Mouse (Mus musculus) liver, adult 2 months (tissue): ENCODE measurements around the gene Rad54l. TPM values are rescaled to one million over a fixed set of nuclear protein-coding genes. Genes with fewer than 3 reads are reported as not detected.

Experiments used
- DNase-seq: peaks from one replicate; pipeline ENCODE4 v3.0.0-alpha.2; 2011; ENCODE audit warnings: low read depth, low spot score; ENCODE audit errors: extremely low read depth
- H3K27ac ChIP-seq: fragments of 200-500 bp; replicated peaks from 2 replicates; pipeline ENCODE4 v1.5.1; 2012; ENCODE audit warnings: low read depth, mild to moderate bottlenecking, control low read depth, inconsistent platforms, low read length; ENCODE audit not compliant: insufficient read depth
- H3K27me3 ChIP-seq: fragments of 200-500 bp; 2 replicates; pipeline ENCODE4 v1.6.1; 2012; ENCODE audit warnings: mild to moderate bottlenecking, moderate library complexity, low read length, inconsistent platforms; ENCODE audit not compliant: control insufficient read depth, insufficient read depth
- H3K36me3 ChIP-seq: fragments of 200-500 bp; 2 replicates; pipeline ENCODE4 v1.6.1; 2012; ENCODE audit warnings: low read length, inconsistent platforms; ENCODE audit not compliant: control insufficient read depth, insufficient read depth
- H3K4me1 ChIP-seq: fragments of 200-500 bp; 2 replicates; pipeline ENCODE4 v1.6.1; 2011; ENCODE audit warnings: low read length; ENCODE audit not compliant: control insufficient read depth, insufficient read depth
- H3K4me3 ChIP-seq: fragments of 200-500 bp; 2 replicates; pipeline ENCODE4 v1.5.1; 2011; ENCODE audit warnings: low read depth, mild to moderate bottlenecking, control low read depth, low read length, moderate library complexity; ENCODE audit not compliant: insufficient read depth
- H3K79me2 ChIP-seq: fragments of 200-500 bp; 2 replicates; pipeline ENCODE4 v1.6.1; 2012; ENCODE audit warnings: inconsistent platforms, mild to moderate bottlenecking, low read length, moderate library complexity; ENCODE audit not compliant: control insufficient read depth, insufficient read depth
- H3K9ac ChIP-seq: fragments of 200-500 bp; 2 replicates; pipeline ENCODE4 v1.6.1; 2012; ENCODE audit warnings: low read depth, mild to moderate bottlenecking, control low read depth, inconsistent platforms, low read length
- CTCF ChIP-seq: fragments of 200-500 bp; IDR thresholded peaks from 2 replicates; pipeline ENCODE4 v1.5.1; 2011; ENCODE audit warnings: low read depth, low read length, control low read depth
- POLR2A ChIP-seq: fragments of 200-500 bp; IDR thresholded peaks from 2 replicates; pipeline ENCODE4 v1.6.1; 2011; ENCODE audit warnings: low read length, control low read depth; ENCODE audit not compliant: insufficient read depth; ENCODE audit errors: extremely low read depth
- WGBS: fragments of 180-500 bp; shearing (Covaris S2); methylation state at CpG from one replicate; pipeline ENCODE4 v1.1.7; 2018; 5-methylcytosine and 5-hydroxymethylcytosine counted together
- polyA plus RNA-seq: library from polyadenylated mRNA; depleted of rRNA; stranded (reverse); fragments of >200 nt; gene quantifications from 2 replicates; pipeline ENCODE4 v1.2.3, GENCODE M21; 2012
- total RNA-seq: library from RNA; depleted of rRNA; stranded (reverse); fragments of >200 nt; gene quantifications from 2 replicates; pipeline ENCODE4 v1.2.3, GENCODE M21; 2014

The Rad54l gene
- total and polyA plus RNA-seq, 2 experiments, result 0.06 to 0.18 TPM

DNA sequence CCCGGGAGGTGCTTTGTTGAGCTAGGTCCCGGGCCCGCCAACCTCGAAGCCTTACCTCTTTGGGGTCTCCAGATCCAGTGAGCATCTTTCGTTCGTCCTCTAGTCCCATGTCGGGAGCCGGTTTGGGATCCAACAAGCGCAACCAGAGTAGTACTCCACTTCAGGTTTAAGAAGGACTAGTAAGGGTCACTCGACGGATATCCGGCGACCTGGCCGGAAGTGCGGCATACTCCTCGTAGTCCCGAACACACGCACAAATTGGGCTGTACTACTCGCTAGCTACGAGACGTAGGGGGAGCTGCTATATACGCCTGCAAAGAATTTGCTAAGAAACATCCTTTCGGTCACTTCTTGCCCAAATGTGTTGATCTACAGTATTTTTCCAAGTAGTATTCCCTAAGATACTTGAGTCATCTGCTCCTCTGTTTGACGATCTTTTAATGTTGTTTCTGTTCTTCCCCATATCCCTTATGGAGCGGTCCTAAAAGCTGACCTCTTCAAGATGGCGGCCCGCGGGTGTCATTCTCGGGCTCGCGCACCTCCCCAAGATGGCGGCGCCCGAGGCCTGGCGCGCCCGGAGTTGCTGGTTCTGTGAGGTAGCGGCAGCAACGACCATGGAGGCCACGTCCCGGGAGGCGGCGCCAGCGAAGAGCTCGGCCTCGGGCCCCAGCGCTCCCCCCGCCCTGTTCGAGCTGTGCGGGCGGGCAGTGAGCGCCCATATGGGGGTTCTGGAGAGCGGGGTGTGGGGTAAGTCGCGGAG is 48.4 kb downstream of the Rad54l start, which contains the start of the genes Uqcrh and Lrrc41:
TSS of gene Uqcrh (minus strand) at position 211 of the 760 bp plus-strand sequence.
TSS of gene Lrrc41 (plus strand) at position 409 of the 760 bp plus-strand sequence.
- H3K27ac ChIP-seq, result peak within 1 kb of the TSS; percentile 96
- under 1% methylated on average over 55 of the region's 55 CpGs for WGBS
- peaks cover 15% of the 10 kb centered on the region for H3K4me1 ChIP-seq
- peak; percentile 94 for DNase-seq
- no peaks in the 10 kb centered on the region for H3K27me3 ChIP-seq
- H3K4me3 ChIP-seq, result peak within 1 kb of the TSS; percentile 92
- H3K79me2 ChIP-seq, result peaks cover 26% of the 10 kb centered on the region
- peaks cover 11% of the 10 kb centered on the region for H3K36me3 ChIP-seq
- peak; percentile 81 for TF ChIP-seq POLR2A
- TF ChIP-seq CTCF, result no peak
- H3K9ac ChIP-seq, result peak within 1 kb of the TSS; percentile 97

- peak; percentile 76 for DNase-seq
- H3K4me1 ChIP-seq, result peaks cover 15% of the 10 kb centered on the region
- TF ChIP-seq CTCF (peak; percentile 16; the same call in 1 of the 2 replicates), POLR2A (no peak)
- peak overlapping the region; percentile 48 for H3K27ac ChIP-seq
- peak overlapping the region; percentile 73; the same call in 1 of the 2 replicates for H3K9ac ChIP-seq
- 1% methylated on average over 8 of the region's 8 CpGs for WGBS
- H3K36me3 ChIP-seq, result peaks cover 16% of the 10 kb centered on the region
- peak overlapping the region; percentile 82 for H3K4me3 ChIP-seq
- H3K79me2 ChIP-seq, result peaks cover 26% of the 10 kb centered on the region
- no peaks in the 10 kb centered on the region for H3K27me3 ChIP-seq
Measured at GRCm38 (mm10) chr4:116074145-116074675, 49.3 kb downstream of the Rad54l start.

DNA sequence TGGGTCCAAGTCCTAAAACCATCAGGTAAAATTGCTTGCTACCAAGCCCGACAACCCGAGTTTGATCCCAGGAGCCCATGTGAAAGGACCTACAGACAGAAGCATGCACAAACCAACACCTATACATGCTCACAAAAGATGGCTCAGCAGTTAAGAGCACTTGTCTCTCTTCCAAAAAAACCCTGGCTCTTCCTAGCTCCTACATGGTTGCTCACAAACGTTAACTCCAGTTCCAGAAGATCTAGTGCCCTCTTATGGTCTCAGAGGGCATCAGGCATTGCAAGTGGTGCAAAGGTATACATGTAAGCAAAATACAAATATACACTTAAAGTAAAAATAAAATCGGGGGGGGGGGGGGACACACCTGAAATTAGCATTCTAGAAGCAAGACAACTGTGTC is 50.3 kb downstream of the Rad54l start:
- peak; percentile 61 for DNase-seq
- Histone ChIP-seq H3K9ac (no peak overlapping the region), H3K27ac (no peak overlapping the region), H3K4me3 (no peak overlapping the region), H3K4me1 (peaks cover 15% of the 10 kb centered on the region), H3K36me3 (peaks cover 26% of the 10 kb centered on the region), H3K79me2 (peaks cover 26% of the 10 kb centered on the region), H3K27me3 (no peaks in the 10 kb centered on the region)
- 40% methylated on average over 4 of the region's 4 CpGs for WGBS
- no peak for TF ChIP-seq POLR2A
- no peak for TF ChIP-seq CTCF

GRCm38 (mm10) chr4:116070116-116070515 is 53.4 kb downstream of the Rad54l start:
- peaks cover 47% of the 10 kb centered on the region for H3K36me3 ChIP-seq
- H3K79me2 ChIP-seq, result peaks cover 11% of the 10 kb centered on the region
- no peaks in the 10 kb centered on the region for H3K27me3 ChIP-seq
- DNase-seq, result no peak
- H3K4me3 ChIP-seq, result no peak overlapping the region
- TF ChIP-seq POLR2A, result no peak
- no peak for TF ChIP-seq CTCF
- WGBS, result 61% methylated on average over 6 of the region's 6 CpGs
- H3K9ac ChIP-seq, result no peak overlapping the region
- H3K4me1 ChIP-seq, result peaks cover 5% of the 10 kb centered on the region; the same call in 1 of the 2 replicates
- no peak overlapping the region for H3K27ac ChIP-seq

DNA sequence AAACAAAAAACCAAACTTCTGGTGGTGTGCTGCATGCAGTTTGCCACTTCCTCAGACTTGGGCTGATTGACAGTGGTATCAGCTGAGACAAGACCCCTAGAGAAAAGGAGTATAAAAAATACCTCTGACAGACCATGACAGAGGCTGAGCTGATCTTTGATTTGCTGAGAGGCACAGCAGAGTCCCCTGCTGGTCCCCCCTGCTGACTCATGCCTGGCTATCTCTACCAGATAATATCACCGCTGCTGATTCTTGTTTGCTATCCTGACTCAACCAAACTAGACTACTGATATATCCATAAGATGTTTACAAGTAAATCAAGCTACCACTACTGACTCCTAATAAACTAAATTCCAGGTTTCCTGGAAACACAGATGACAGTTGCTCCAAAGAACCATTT is 59.6 kb downstream of the Rad54l start:
- H3K36me3 ChIP-seq, result peaks cover 29% of the 10 kb centered on the region
- H3K4me1 ChIP-seq, result no peaks in the 10 kb centered on the region
- H3K4me3 ChIP-seq, result no peak overlapping the region
- no peak for DNase-seq
- TF ChIP-seq CTCF, result no peak
- no peak for TF ChIP-seq POLR2A
- no peak overlapping the region for H3K27ac ChIP-seq
- H3K9ac ChIP-seq, result no peak overlapping the region
- WGBS, result 30% methylated on average over 1 of the region's 1 CpGs
- H3K79me2 ChIP-seq, result no peaks in the 10 kb centered on the region
- no peaks in the 10 kb centered on the region for H3K27me3 ChIP-seq
